Mouse (Mus musculus) spleen, adult 12 weeks (tissue): ENCODE data around the gene Lsr.

ENCODE experiments used
- DNase-seq: peaks from one replicate; pipeline ENCODE4 v3.0.0; 2022; ENCODE audit warnings: low spot score

Gene Lsr

GRCm38 (mm10) chr7:30973251-30973500 lies at the start of gene Lsr:
Lsr (minus strand) TSS chr7:30973464.
- DNase-seq, result no peak

DNA sequence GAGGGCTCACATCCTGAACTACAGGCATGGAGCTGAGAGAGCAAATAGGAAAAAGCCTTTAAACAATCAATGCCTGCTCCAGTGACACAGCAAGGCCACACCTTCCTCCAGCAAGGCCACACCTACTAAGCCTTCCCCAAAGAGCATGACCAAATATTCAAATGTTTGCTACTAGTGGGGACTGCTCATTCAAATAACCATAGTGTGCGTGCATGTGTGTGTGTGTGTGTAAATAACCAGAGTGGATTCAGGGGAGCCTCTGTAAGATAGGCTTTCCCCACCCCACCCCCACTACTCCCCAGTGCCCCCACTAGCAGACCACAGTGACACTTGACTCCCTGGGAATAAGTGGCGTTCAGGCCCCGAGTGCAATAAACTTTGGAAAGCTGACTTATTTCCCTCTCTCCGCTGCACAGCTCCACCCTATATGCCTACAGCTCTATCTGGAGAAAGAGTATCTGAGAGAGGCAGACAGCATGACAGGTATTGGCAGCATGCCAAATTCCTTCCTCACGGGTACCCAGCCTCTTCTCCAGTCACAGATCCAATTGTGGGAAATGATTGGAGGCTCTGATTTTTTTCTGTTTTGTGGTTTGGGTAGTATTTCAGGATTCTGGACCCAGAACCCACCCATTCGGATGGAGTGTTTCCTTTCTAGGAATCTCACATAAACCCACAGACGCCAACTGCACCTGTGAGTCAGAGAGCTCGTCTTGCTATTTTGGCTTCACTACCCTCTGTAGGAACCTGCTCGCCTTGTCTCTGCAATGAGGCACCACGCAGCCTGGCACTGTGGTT lies 44.0 kb upstream of the Lsr start:
- no peak for DNase-seq

GRCm38 (mm10) chr7:31012971-31013370 lies 39.7 kb upstream of the Lsr start:
- DNase-seq, result no peak

- DNase-seq, result no peak
Measured at GRCm38 (mm10) chr7:31008889-31009288, 35.6 kb upstream of the Lsr start.

- no peak for DNase-seq
Measured at GRCm38 (mm10) chr7:31008175-31008574, 34.9 kb upstream of the Lsr start.

- DNase-seq, result no peak
Measured at GRCm38 (mm10) chr7:31007775-31008174, 34.5 kb upstream of the Lsr start.

DNA sequence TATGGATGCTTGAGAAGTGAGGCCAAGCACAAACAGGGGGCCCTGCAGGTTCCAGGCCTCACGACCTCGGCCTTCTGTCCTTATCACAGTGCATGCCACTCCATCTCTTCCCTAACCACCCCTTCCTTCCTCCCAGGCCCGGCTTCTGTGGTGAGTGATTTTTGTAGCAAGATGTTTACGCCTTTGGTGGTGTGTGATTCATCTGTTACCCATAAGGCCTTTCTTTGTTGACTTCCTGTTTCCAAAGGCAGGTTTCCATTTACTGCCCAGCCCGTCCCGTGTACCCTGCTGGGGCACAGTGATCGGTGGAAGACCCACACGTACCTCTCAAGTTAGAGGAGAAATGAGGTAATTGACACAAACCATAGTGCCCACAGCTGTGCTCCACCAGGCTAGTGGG lies 29.4 kb upstream of the Lsr start:
- peak; percentile 25 for DNase-seq

DNA sequence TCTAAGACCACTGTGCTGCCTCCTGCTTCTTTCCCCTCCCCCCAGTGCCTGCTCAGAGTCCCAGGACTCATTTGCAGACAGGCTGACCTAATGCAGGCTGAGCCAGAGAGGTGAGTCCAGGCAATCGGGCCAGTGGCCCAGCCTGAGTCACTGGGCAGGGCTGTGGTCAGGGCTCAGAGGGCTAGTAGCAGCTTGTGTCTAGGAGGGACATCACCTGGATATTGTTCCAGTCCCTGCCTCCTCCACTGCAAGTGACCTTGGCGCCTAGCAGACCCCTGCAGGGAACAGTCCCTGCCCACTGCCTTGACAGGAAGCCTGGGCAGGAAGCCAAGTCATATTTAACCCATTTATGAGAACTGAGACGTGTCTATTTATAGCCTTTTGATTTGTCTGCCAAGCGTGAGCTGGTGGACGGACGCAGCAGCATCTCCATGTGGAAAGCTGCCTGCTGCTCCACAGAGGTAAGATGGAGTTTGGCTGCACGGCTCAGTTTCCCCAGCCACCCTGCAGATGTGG lies 27.3 kb upstream of the Lsr start:
- peak; percentile 10 for DNase-seq

- no peak for DNase-seq
Measured at GRCm38 (mm10) chr7:30996491-30996890, 23.2 kb upstream of the Lsr start.

GRCm38 (mm10) chr7:30993986-30994385 lies 20.7 kb upstream of the Lsr start:
- DNase-seq, result no peak

DNA sequence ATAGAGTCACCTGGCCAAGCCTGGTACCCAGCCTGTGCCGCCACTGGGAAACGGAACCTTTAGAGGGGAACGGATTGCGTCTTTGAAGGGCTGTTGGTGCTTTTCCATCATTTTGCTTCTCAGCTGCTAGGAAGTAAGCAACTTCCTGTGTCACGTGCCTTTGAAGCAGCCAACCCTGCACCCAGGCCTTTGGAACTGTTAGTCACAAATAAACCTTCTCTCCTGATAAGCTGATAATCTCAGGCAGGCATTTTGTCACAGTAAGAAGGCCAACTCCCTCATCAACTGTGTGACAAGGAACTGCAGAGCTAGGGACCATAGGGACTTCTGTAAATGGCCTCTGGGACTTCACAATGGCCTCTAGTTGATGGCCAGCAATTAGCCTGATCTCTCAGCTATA lies 18.9 kb upstream of the Lsr start:
- no peak for DNase-seq

GRCm38 (mm10) chr7:30988519-30989162 lies 15.4 kb upstream of the Lsr start:
- no peak for DNase-seq

DNA sequence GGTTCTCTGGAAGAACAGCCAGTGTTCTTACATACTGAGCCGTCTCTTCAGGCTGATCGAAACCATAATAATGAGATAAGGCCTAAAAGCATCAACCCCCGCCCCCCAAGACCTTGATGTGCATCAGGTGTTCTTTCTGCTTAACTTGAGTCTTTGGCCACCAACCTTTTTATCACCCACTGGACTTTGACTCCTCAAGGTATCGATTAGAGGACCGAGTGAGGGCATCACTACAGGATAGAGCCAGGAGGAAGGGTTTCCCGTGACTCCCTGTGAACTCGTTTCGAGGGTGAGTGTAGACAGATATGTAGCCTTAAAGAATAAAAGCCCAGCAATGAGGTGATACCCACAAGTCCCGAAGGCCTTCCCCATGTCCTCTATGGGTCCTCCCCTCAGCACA lies 12.1 kb upstream of the Lsr start:
- no peak for DNase-seq

DNA sequence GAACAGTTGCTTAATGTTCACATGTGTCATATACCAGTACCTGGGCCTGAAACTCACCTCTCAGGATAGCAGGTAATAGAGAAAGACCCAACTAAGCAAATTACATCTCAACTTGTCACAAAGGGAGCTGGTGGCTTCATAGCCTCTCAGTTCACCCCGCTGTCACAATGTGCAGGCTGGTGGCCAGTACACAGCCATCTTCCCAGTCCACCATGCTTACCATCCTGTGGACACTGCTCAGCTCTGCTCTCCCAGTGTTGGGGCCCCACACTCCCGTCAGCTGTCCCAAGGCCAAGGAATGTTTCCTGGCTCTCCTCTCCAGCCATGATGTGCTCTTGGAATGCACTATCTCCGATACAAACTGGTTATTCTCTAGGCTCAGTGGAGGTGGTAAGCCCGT lies 8.4 kb upstream of the Lsr start:
- DNase-seq, result no peak

- peak; percentile 80 for DNase-seq
Measured at GRCm38 (mm10) chr7:30973501-30974289, 431 bp upstream of the Lsr start, which contains the start of gene Fam187b. Fam187b (plus strand) TSS chr7:30973790.

GRCm38 (mm10) chr7:30972426-30973250 lies 626 bp downstream of the Lsr start:
- DNase-seq, result no peak

- no peak for DNase-seq
Measured at GRCm38 (mm10) chr7:30971901-30972300, 1.4 kb downstream of the Lsr start.

DNA sequence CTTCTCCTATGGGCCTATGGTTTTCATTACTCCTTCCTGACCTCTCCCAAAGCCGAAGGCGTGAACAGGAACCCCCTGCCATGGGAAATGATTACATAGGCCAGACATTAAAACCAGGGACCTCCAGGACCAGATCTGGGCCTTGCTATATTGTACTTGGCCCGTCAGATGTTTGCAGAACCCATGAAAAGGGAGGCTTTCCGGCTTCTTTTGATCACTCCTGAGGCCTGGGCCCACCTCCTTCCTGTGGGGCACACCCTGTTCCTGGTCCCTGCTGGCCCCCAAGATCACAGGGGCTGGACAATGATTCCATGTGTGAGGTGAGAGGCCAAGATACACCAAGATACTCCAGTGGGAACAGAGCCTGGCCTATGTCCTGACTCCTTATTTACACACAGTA lies 4.1 kb downstream of the Lsr start:
- no peak for DNase-seq

GRCm38 (mm10) chr7:30968611-30969010 lies 4.7 kb downstream of the Lsr start:
- DNase-seq, result no peak

GRCm38 (mm10) chr7:30966657-30967056 lies 6.6 kb downstream of the Lsr start:
- DNase-seq, result no peak

DNA sequence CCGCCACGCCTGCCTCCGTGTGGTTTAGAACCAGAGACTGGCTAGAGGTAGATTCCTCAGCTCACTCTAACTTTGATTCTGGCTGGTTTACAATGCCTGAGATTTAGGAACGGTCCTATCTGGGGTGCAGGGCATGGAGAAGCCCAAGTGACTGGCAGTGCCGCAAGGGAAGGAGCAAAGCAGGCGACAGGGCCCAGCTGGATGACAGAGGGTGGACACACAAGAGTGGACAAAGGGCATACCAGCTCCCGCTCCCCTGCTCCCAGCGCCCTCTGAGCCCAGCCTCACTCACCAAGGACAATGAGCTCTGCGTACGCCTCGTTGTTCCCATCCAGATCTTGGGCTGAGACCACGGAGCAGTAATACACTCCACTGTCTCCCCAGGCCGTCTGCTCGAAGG lies 7.6 kb downstream of the Lsr start:
- DNase-seq, result no peak

GRCm38 (mm10) chr7:30964366-30964765 lies 8.9 kb downstream of the Lsr start:
- DNase-seq, result no peak
